Comparison of ENCODE assay signal across 23 mouse cellular contexts in the genomic region with DNA sequence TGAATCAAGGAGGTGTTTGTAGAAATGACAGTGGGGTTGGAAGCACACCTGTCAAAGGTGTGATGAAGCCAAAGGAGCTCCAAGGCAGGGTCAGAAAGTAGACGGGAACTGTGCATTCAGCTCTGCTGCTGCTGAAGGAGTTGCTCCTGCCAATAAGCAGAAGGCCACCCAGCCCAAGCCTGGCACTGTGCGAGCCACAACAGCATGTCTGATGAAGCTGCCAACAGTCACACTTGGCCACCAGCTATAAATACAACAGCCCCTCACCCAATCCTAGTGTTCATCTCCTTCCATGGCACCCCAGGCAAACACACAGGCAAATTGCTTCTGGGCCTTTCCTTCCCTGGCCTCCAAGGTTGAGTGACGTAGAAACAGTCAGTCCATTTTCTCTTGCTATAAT.
DNase-seq lines count a peak whose midpoint lies in the region; ATAC-seq lines count a peak whose summit lies in the region.
"Had no signal": no experiment of that assay in that cellular context is flagged by ENCODE, and none has a peak within 500 bp of the region (broad histone marks: within the 10 kb centered on the region; RNA-seq: fewer than 3 reads in every experiment).

No protein-coding gene starts in this region.

- H3K4me1 ChIP-seq in forebrain, embryonic 13.5 days = no peaks in the 10 kb centered on the region
- no peaks in the 10 kb centered on the region for H3K4me1 ChIP-seq in forebrain, embryonic 11.5 days (replicated peaks; ENCODE audit: control insufficient read depth, insufficient read depth, low read length)
- no peaks in the 10 kb centered on the region for H3K4me1 ChIP-seq in heart, embryonic 10.5 days
- no peaks in the 10 kb centered on the region for H3K4me1 ChIP-seq in heart, embryonic 11.5 days (ENCODE audit: control insufficient read depth, insufficient read depth, low read length)
- H3K4me1 ChIP-seq in midbrain, embryonic 11.5 days (ENCODE audit: control insufficient read depth, insufficient read depth, low read length) = no peaks in the 10 kb centered on the region
- H3K4me1 ChIP-seq in midbrain, embryonic 13.5 days (replicated peaks) = no peaks in the 10 kb centered on the region; the same call in 1 of the 2 replicates
- 0 out of 2 replicates have a peak, but pooled peaks cover 2% of the 10 kb centered on the region for H3K4me1 ChIP-seq in forebrain, embryonic 16.5 days (replicated peaks; ENCODE audit: control insufficient read depth, insufficient read depth, low read length)
- H3K4me1 ChIP-seq: embryonic facial prominence, embryonic 10.5 days; heart, embryonic 13.5 days; intestine, embryonic 15.5 days had no signal

- H3K9ac ChIP-seq in forebrain, embryonic 13.5 days = no peak overlapping the region
- no peak overlapping the region for H3K9ac ChIP-seq in forebrain, embryonic 11.5 days (ENCODE audit: low read length)
- H3K9ac ChIP-seq in heart, embryonic 11.5 days (ENCODE audit: low read depth, low read length) = no peak overlapping the region
- H3K9ac ChIP-seq in midbrain, embryonic 11.5 days (ENCODE audit: low read length) = no peak overlapping the region
- no peak overlapping the region for H3K9ac ChIP-seq in midbrain, embryonic 13.5 days (replicated peaks)
- no peak overlapping the region for H3K9ac ChIP-seq in forebrain, embryonic 16.5 days (replicated peaks; ENCODE audit: low read depth, low read length)
- H3K9ac ChIP-seq: heart, embryonic 13.5 days; hindbrain, embryonic 14.5 days; intestine, embryonic 15.5 days had no signal

- DNase-seq in forebrain, embryonic 11.5 days (ENCODE audit: low spot score) = no peak
- peak; percentile 30 for DNase-seq in heart, embryonic 10.5 days (ENCODE audit: low spot score)
- peak; percentile 37 for DNase-seq in midbrain, embryonic 11.5 days (ENCODE audit: low spot score, missing footprints)
- DNase-seq: adrenal gland, postnatal 14 days; cerebellum, adult 11 months; cerebellum, adult 9-10 months; gastrocnemius, adult 2 months; gastrocnemius, postnatal 25 days; kidney, adult 18-20 months had no signal

- H3K27me3 ChIP-seq in forebrain, embryonic 13.5 days = no peaks in the 10 kb centered on the region
- H3K27me3 ChIP-seq in forebrain, embryonic 11.5 days (ENCODE audit: control insufficient read depth, insufficient read depth, low read length) = no peaks in the 10 kb centered on the region
- H3K27me3 ChIP-seq in heart, embryonic 10.5 days (ENCODE audit: insufficient read depth, poor library complexity, severe bottlenecking) = no peaks in the 10 kb centered on the region
- no peaks in the 10 kb centered on the region for H3K27me3 ChIP-seq in heart, embryonic 11.5 days (ENCODE audit: control insufficient read depth, insufficient read depth, low read length)
- H3K27me3 ChIP-seq in midbrain, embryonic 11.5 days (ENCODE audit: control insufficient read depth, insufficient read depth, low read length) = no peaks in the 10 kb centered on the region
- H3K27me3 ChIP-seq in midbrain, embryonic 13.5 days = no peaks in the 10 kb centered on the region
- H3K27me3 ChIP-seq in forebrain, embryonic 16.5 days (replicated peaks; ENCODE audit: control insufficient read depth, insufficient read depth, low read length) = no peaks in the 10 kb centered on the region
- H3K27me3 ChIP-seq: CH12.LX; heart, embryonic 13.5 days; intestine, embryonic 15.5 days had no signal

- no peaks in the 10 kb centered on the region for H3K9me3 ChIP-seq in forebrain, embryonic 13.5 days (replicated peaks)
- H3K9me3 ChIP-seq in forebrain, embryonic 11.5 days (ENCODE audit: control insufficient read depth, low read length) = no peaks in the 10 kb centered on the region
- H3K9me3 ChIP-seq in heart, embryonic 10.5 days = no peaks in the 10 kb centered on the region
- no peaks in the 10 kb centered on the region for H3K9me3 ChIP-seq in heart, embryonic 11.5 days (replicated peaks; ENCODE audit: control insufficient read depth, low read length)
- H3K9me3 ChIP-seq in midbrain, embryonic 11.5 days (ENCODE audit: control insufficient read depth, low read length) = no peaks in the 10 kb centered on the region
- H3K9me3 ChIP-seq in midbrain, embryonic 13.5 days = no peaks in the 10 kb centered on the region
- no peaks in the 10 kb centered on the region for H3K9me3 ChIP-seq in forebrain, embryonic 16.5 days (ENCODE audit: control insufficient read depth, low read length)
- H3K9me3 ChIP-seq: embryonic facial prominence, embryonic 10.5 days; heart, embryonic 13.5 days; hindbrain, embryonic 10.5 days; intestine, embryonic 15.5 days had no signal

- no peak overlapping the region for H3K27ac ChIP-seq in forebrain, embryonic 13.5 days
- H3K27ac ChIP-seq in forebrain, embryonic 11.5 days (ENCODE audit: low read depth, low read length) = no peak overlapping the region
- no peak overlapping the region for H3K27ac ChIP-seq in heart, embryonic 10.5 days
- no peak overlapping the region for H3K27ac ChIP-seq in heart, embryonic 11.5 days (ENCODE audit: low read depth, low read length)
- H3K27ac ChIP-seq in midbrain, embryonic 11.5 days (ENCODE audit: low read depth, low read length) = no peak overlapping the region
- H3K27ac ChIP-seq in midbrain, embryonic 13.5 days = no peak overlapping the region
- no peak overlapping the region for H3K27ac ChIP-seq in forebrain, embryonic 16.5 days (ENCODE audit: low read length)
- H3K27ac ChIP-seq: embryonic facial prominence, embryonic 10.5 days; gastrocnemius, adult 2 months; heart, embryonic 13.5 days; hindbrain, embryonic 10.5 days; hindbrain, embryonic 14.5 days; intestine, embryonic 15.5 days had no signal

- no peaks in the 10 kb centered on the region for H3K36me3 ChIP-seq in forebrain, embryonic 13.5 days (ENCODE audit: poor library complexity, severe bottlenecking)
- H3K36me3 ChIP-seq in forebrain, embryonic 11.5 days (ENCODE audit: control insufficient read depth, insufficient read depth, low read length) = no peaks in the 10 kb centered on the region
- no peaks in the 10 kb centered on the region for H3K36me3 ChIP-seq in heart, embryonic 10.5 days
- no peaks in the 10 kb centered on the region for H3K36me3 ChIP-seq in heart, embryonic 11.5 days (ENCODE audit: control insufficient read depth, insufficient read depth, low read length)
- H3K36me3 ChIP-seq in midbrain, embryonic 11.5 days (ENCODE audit: control insufficient read depth, insufficient read depth, low read length) = no peaks in the 10 kb centered on the region
- H3K36me3 ChIP-seq in midbrain, embryonic 13.5 days = no peaks in the 10 kb centered on the region
- no peaks in the 10 kb centered on the region for H3K36me3 ChIP-seq in forebrain, embryonic 16.5 days (ENCODE audit: control insufficient read depth, insufficient read depth)
- H3K36me3 ChIP-seq: embryonic facial prominence, embryonic 10.5 days; heart, embryonic 13.5 days; hindbrain, embryonic 10.5 days; intestine, embryonic 15.5 days had no signal

- 90% methylated on average over 3 of the region's 3 CpGs for WGBS in forebrain, embryonic 13.5 days
- 92% methylated on average over 3 of the region's 3 CpGs for WGBS in forebrain, embryonic 11.5 days
- 84% methylated on average over 3 of the region's 3 CpGs for WGBS in heart, embryonic 10.5 days
- 82% methylated on average over 3 of the region's 3 CpGs for WGBS in heart, embryonic 11.5 days (ENCODE audit: insufficient replicate concordance)
- WGBS in midbrain, embryonic 11.5 days = 93% methylated on average over 3 of the region's 3 CpGs
- 88% methylated on average over 3 of the region's 3 CpGs for WGBS in midbrain, embryonic 13.5 days
- WGBS in forebrain, embryonic 16.5 days = 68% methylated on average over 3 of the region's 3 CpGs

- H3K4me2 ChIP-seq in forebrain, embryonic 13.5 days = no peak overlapping the region
- H3K4me2 ChIP-seq in forebrain, embryonic 11.5 days (ENCODE audit: low read depth, low read length, severe bottlenecking) = no peak overlapping the region
- H3K4me2 ChIP-seq in heart, embryonic 11.5 days = no peak overlapping the region
- H3K4me2 ChIP-seq in midbrain, embryonic 11.5 days = no peak overlapping the region
- no peak overlapping the region for H3K4me2 ChIP-seq in midbrain, embryonic 13.5 days (replicated peaks)
- no peak overlapping the region for H3K4me2 ChIP-seq in forebrain, embryonic 16.5 days (ENCODE audit: low read length)
- H3K4me2 ChIP-seq: heart, embryonic 13.5 days; hindbrain, embryonic 14.5 days; intestine, embryonic 15.5 days had no signal

- ATAC-seq in forebrain, embryonic 13.5 days = peak; percentile 62; the same call in 1 of the 2 replicates
- no peak for ATAC-seq in forebrain, embryonic 11.5 days (replicated peaks; ENCODE audit: low FRiP score)
- ATAC-seq in heart, embryonic 11.5 days (replicated peaks; ENCODE audit: insufficient number of reproducible peaks, low FRiP score, low TSS enrichment) = no peak
- no peak for ATAC-seq in midbrain, embryonic 11.5 days (ENCODE audit: low FRiP score)
- no peak for ATAC-seq in midbrain, embryonic 13.5 days
- ATAC-seq in forebrain, embryonic 16.5 days = peak; percentile 90
- ATAC-seq in megakaryocyte progenitor cell, adult 5-6 weeks (replicated peaks; ENCODE audit: poor library complexity) = no peak
- ATAC-seq: activated CD4-positive, CD25-positive, alpha-beta regulatory T cell, adult 4 months; intestine, embryonic 15.5 days; Patski had no signal

- H3K4me3 ChIP-seq in forebrain, embryonic 13.5 days = no peak overlapping the region
- H3K4me3 ChIP-seq in forebrain, embryonic 11.5 days (ENCODE audit: low read depth, low read length) = no peak overlapping the region
- no peak overlapping the region for H3K4me3 ChIP-seq in heart, embryonic 10.5 days
- H3K4me3 ChIP-seq in heart, embryonic 11.5 days (ENCODE audit: low read depth, low read length) = no peak overlapping the region
- H3K4me3 ChIP-seq in midbrain, embryonic 11.5 days (ENCODE audit: low read depth, low read length) = no peak overlapping the region
- no peak overlapping the region for H3K4me3 ChIP-seq in midbrain, embryonic 13.5 days (replicated peaks)
- H3K4me3 ChIP-seq in forebrain, embryonic 16.5 days (replicated peaks; ENCODE audit: low read length) = no peak overlapping the region
- H3K4me3 ChIP-seq: embryonic facial prominence, embryonic 10.5 days; erythroblast, embryonic 14.5 days; gastrocnemius, adult 2 months; heart, embryonic 13.5 days; hindbrain, embryonic 10.5 days; intestine, embryonic 15.5 days had no signal

Comparison
In these comparisons a context has a peak if more than half of its experiments do, and no peak if none do; other contexts are left out.
1. ATAC-seq: peak in forebrain, embryonic 13.5 days (single experiment) and forebrain, embryonic 16.5 days (single experiment); none in forebrain, embryonic 11.5 days (single experiment), heart, embryonic 11.5 days (single experiment), midbrain, embryonic 11.5 days (single experiment), midbrain, embryonic 13.5 days (single experiment) and megakaryocyte progenitor cell, adult 5-6 weeks (single experiment).